Mouse (Mus musculus): Measurements from ENCODE around the gene Ap5b1.

DNA sequence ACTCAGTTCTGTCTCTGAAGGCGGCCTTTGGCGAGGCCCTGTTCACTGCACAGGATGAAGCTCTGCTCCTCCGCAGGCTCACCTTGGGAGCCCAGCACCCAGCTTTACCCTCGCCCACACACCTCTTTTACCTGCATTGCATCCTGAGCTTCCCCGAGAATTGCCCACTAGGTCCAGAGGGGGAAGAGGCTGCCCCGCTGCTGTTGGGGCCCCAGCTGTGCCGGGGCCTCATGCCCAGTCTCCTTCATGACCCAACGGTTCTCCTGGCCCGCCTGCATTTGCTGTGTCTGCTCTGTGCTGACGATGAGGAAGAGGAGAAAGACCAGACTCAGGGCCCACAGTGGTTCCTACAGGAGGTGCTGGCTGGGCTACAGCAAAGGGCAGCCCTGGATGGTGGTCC, 1.7 kb downstream of the Ap5b1 start:
- no peak for TF ChIP-seq CTCF (IDR thresholded peaks at IDR 0.05; ENCODE audit: extremely low read depth, insufficient read length, insufficient replicate concordance, low read depth, low read length)
- TF ChIP-seq POLR2A (IDR thresholded peaks at IDR 0.05; ENCODE audit: low read depth, low read length) = no peak
